Mouse (Mus musculus) gastrocnemius, adult 2 months (tissue): ENCODE results near the gene Rnf187. TPM values are rescaled to one million over a fixed set of nuclear protein-coding genes. Genes with fewer than 3 reads are reported as not detected.

Experiments used
- DNase-seq: peaks from one replicate; pipeline ENCODE4 v3.0.0; 2022
- H3K27ac ChIP-seq: fragments of 200-600 bp; 2 replicates; pipeline ENCODE4 v1.8.1; 2022; ENCODE audit warnings: mild to moderate bottlenecking
- H3K4me3 ChIP-seq: fragments of 200-600 bp; 2 replicates; pipeline ENCODE4 v1.8.1; 2022; ENCODE audit warnings: mild to moderate bottlenecking, moderate library complexity
- CTCF ChIP-seq: fragments of 200-600 bp; IDR thresholded peaks from 2 replicates; pipeline ENCODE4 v1.8.1; 2022; ENCODE audit warnings: antibody characterized with exemption, mild to moderate bottlenecking, moderate library complexity
- intact Hi-C: fragments of 180-260 bp; cut with DNase I; formaldehyde crosslinking; loops from one replicate; pipeline ENCODE4 v1.15.1; 2025
- long read RNA-seq, 2 experiments: library from polyadenylated mRNA; stranded (forward); transcript quantifications; one replicate each; pipeline ENCODE4 v2.0.0; 2021
- total RNA-seq, 2 experiments: library from RNA; stranded (reverse); gene quantifications; 2 replicates each; pipeline ENCODE4 v1.2.3; 2021

Rnf187 gene
- 100 to 1,000 TPM in 1 of 2 experiments, 10 to 100 TPM in 1; 95.2 to 101 TPM for total RNA-seq
- long read RNA-seq, experiment 1, transcript Rnf187-201 (4 exons, 1,949 nt), result major isoform, 279 of 298 reads
- long read RNA-seq, experiment 1, partial matches to known transcripts, result 6 of 298 reads
- long read RNA-seq, experiment 1, other reads (novel, unspliced or antisense), result 13 of 298 reads
- long read RNA-seq, experiment 2, transcript Rnf187-201 (4 exons, 1,949 nt), result major isoform, 266 of 287 reads
- long read RNA-seq, experiment 2, partial matches to known transcripts, result 9 of 287 reads
- long read RNA-seq, experiment 2, other reads (novel, unspliced or antisense), result 12 of 287 reads

- DNase-seq, result peak; percentile 95
- Histone ChIP-seq H3K27ac (peak within 1 kb of the TSS; percentile 98), H3K4me3 (peak within 1 kb of the TSS; percentile 76)
- no peak for TF ChIP-seq CTCF
- intact Hi-C loops, result no loop called here
Observed at GRCm38 (mm10) chr11:58938322-58939087, at the start of gene Rnf187. Rnf187 (minus strand) TSS chr11:58938916.

GRCm38 (mm10) chr11:58985299-58985917, 46.7 kb upstream of the Rnf187 start:
- TF ChIP-seq CTCF, result no peak
- Histone ChIP-seq H3K27ac (peak overlapping the region; percentile 84), H3K4me3 (no peak overlapping the region)
- DNase-seq, result no peak
- intact Hi-C loops, result no loop called here

GRCm38 (mm10) chr11:58984657-58985056, 45.9 kb upstream of the Rnf187 start:
- no peak for DNase-seq
- intact Hi-C loops, result no loop called here
- Histone ChIP-seq H3K4me3 (no peak overlapping the region), H3K27ac (peak overlapping the region; percentile 84)
- no peak for TF ChIP-seq CTCF

- Histone ChIP-seq H3K27ac (peak overlapping the region; percentile 84), H3K4me3 (peak overlapping the region; percentile 41)
- intact Hi-C loops, result no loop called here
- no peak for TF ChIP-seq CTCF
- DNase-seq, result no peak
Observed at GRCm38 (mm10) chr11:58983691-58984341, 45.1 kb upstream of the Rnf187 start.

GRCm38 (mm10) chr11:58982471-58983097, 43.9 kb upstream of the Rnf187 start:
- no peak for DNase-seq
- intact Hi-C loops, result no loop called here
- H3K4me3 ChIP-seq, result peak overlapping the region; percentile 29

GRCm38 (mm10) chr11:58981541-58982447, 43.1 kb upstream of the Rnf187 start:
- peak; percentile 63 for TF ChIP-seq CTCF
- intact Hi-C loops, result no loop called here
- peak overlapping the region; percentile 94 for H3K27ac ChIP-seq
- H3K4me3 ChIP-seq, result peak overlapping the region; percentile 29; the same call in 1 of the 2 replicates
- peak; percentile 93 for DNase-seq

More at GRCm38 (mm10) chr11:58982471-58983097, 43.9 kb upstream of the Rnf187 start:
- TF ChIP-seq CTCF, result no peak
- peak overlapping the region; percentile 94 for H3K27ac ChIP-seq

- intact Hi-C loops, result no loop called here
- no peak for TF ChIP-seq CTCF
- DNase-seq, result no peak
- H3K4me3 ChIP-seq, result peak overlapping the region; percentile 85
- peak overlapping the region; percentile 94 for H3K27ac ChIP-seq
Observed at GRCm38 (mm10) chr11:58980381-58980990, 41.8 kb upstream of the Rnf187 start.

- peak overlapping the region; percentile 85 for H3K4me3 ChIP-seq
- intact Hi-C loops, result loop anchor here (10.0 kb wide), 1 partner anchor 215 kb away; the partner anchor contains the start of gene Guk1
- peak; percentile 74 for DNase-seq
- H3K27ac ChIP-seq, result peak overlapping the region; percentile 94
- TF ChIP-seq CTCF, result no peak
Observed at GRCm38 (mm10) chr11:58979661-58980060, 40.9 kb upstream of the Rnf187 start.

- intact Hi-C loops, result loop anchor here (10.0 kb wide), 1 partner anchor 216 kb away; the partner anchor contains the start of gene Guk1
- DNase-seq, result no peak
- H3K4me3 ChIP-seq, result peak overlapping the region; percentile 85
- no peak for TF ChIP-seq CTCF
- peak overlapping the region; percentile 94 for H3K27ac ChIP-seq
Observed at GRCm38 (mm10) chr11:58979183-58979582, 40.5 kb upstream of the Rnf187 start.

- no peak for TF ChIP-seq CTCF
- intact Hi-C loops, result loop anchor here (10.0 kb wide), 1 partner anchor 216 kb away; the partner anchor contains the start of gene Guk1
- DNase-seq, result no peak
- Histone ChIP-seq H3K4me3 (peak overlapping the region; percentile 85), H3K27ac (peak overlapping the region; percentile 94)
Observed at GRCm38 (mm10) chr11:58978706-58979030, 40.0 kb upstream of the Rnf187 start.
